Mouse (Mus musculus): ENCODE results near the gene Zfand2a. TPM values are rescaled to one million over a fixed set of nuclear protein-coding genes. Genes with fewer than 3 reads are reported as not detected.

Zfand2a gene
- total RNA-seq, 1 experiment = 17.4 TPM

DNA sequence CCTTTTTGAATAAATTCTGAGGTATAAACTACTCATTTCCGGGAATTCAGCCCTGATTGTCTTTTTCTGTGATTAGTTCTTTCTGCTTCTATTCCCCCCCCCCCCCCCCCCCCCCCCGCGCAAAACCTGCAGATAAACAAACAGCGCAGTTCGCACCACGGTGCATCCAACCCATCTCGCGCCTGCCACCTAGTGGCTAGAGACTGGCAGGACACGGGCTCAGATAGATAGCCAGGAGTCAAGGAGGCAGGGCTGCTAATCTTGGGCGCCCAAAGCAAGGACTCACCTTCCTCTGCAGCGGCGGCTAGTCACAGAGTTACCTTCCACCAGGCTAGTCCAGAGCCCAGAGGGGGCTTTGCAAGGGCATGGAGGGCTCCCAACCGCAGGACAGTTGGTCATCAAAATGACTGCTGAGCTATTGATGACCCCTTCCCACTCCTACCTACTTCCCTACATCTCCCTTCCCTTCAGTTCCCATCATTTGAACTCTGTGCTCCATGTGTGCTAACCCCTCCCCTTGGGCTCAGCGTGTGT is 20.8 kb upstream of the Zfand2a start:
- no peak overlapping the region for H3K9ac ChIP-seq (ENCODE audit: insufficient read depth, low read depth, low read length, poor library complexity, severe bottlenecking)
- no peaks in the 10 kb centered on the region for H3K9me3 ChIP-seq (ENCODE audit: control insufficient read depth, insufficient read depth, low read depth, low read length)
- H3K4me1 ChIP-seq (ENCODE audit: control insufficient read depth in 2 of 2, insufficient read depth in 2 of 2, low read length in 2 of 2, poor library complexity in 1 of 2) = 0 out of 4 replicates have a peak, but pooled peaks cover 0 to 5% of the 10 kb centered on the region in 2 experiments
- no peaks in the 10 kb centered on the region for H3K36me3 ChIP-seq (ENCODE audit: control insufficient read depth, insufficient read depth, low read length, poor library complexity, severe bottlenecking)
- peak overlapping the region in 1 of 2 experiments; percentile 26; a peak in 1 of 4 replicates for H3K4me3 ChIP-seq (ENCODE audit: insufficient read depth in 1 of 2, low read depth in 1 of 2, low read length in 2 of 2, poor library complexity in 1 of 2, severe bottlenecking in 1 of 2)
- in situ Hi-C loops (cut with MboI; ENCODE audit: low sequenced_read_pairs in 2 of 2, unreplicated experiment in 2 of 2) = no loop called here
- H3K27ac ChIP-seq (ENCODE audit: insufficient read depth, low read depth, low read length, poor library complexity, severe bottlenecking) = no peak overlapping the region
- peak; percentile 79 for DNase-seq (ENCODE audit: low read depth, low spot score)
- TF ChIP-seq HCFC1 (IDR thresholded peaks at IDR 0.05; ENCODE audit: borderline replicate concordance, insufficient read depth, low read length) = no peak
- 0 out of 2 replicates have a peak, but pooled peaks have one; percentile 46 for TF ChIP-seq ZC3H11A (IDR thresholded peaks at IDR 0.05; ENCODE audit: borderline replicate concordance, low read depth, low read length)

- Histone ChIP-seq H3K4me1 (ENCODE audit: control insufficient read depth in 2 of 2, insufficient read depth in 2 of 2, low read length in 2 of 2, poor library complexity in 1 of 2) (0 out of 4 replicates have a peak, but pooled peaks cover 0 to 5% of the 10 kb centered on the region in 2 experiments), H3K4me3 (ENCODE audit: insufficient read depth in 1 of 2, low read depth in 1 of 2, low read length in 2 of 2, poor library complexity in 1 of 2, severe bottlenecking in 1 of 2) (no peak overlapping the region), H3K9ac (ENCODE audit: insufficient read depth, low read depth, low read length, poor library complexity, severe bottlenecking) (no peak overlapping the region), H3K9me3 (ENCODE audit: control insufficient read depth, insufficient read depth, low read depth, low read length) (no peaks in the 10 kb centered on the region), H3K36me3 (ENCODE audit: control insufficient read depth, insufficient read depth, low read length, poor library complexity, severe bottlenecking) (no peaks in the 10 kb centered on the region), H3K27ac (ENCODE audit: insufficient read depth, low read depth, low read length, poor library complexity, severe bottlenecking) (no peak overlapping the region)
- in situ Hi-C loops (cut with MboI; ENCODE audit: low sequenced_read_pairs in 2 of 2, unreplicated experiment in 2 of 2) = no loop called here
- TF ChIP-seq HCFC1 (IDR thresholded peaks at IDR 0.05; ENCODE audit: borderline replicate concordance, insufficient read depth, low read length) = no peak
- no peak for DNase-seq (ENCODE audit: low read depth, low spot score)
Measured at GRCm38 (mm10) chr5:139502281-139502680, 17.9 kb upstream of the Zfand2a start.

- in situ Hi-C loops (cut with MboI; ENCODE audit: low sequenced_read_pairs in 2 of 2, unreplicated experiment in 2 of 2) = no loop called here
- TF ChIP-seq ZNF384 (IDR thresholded peaks at IDR 0.05; ENCODE audit: low read depth, low read length) (no peak), MAFK (IDR thresholded peaks at IDR 0.05; ENCODE audit: insufficient read depth, low read depth, low read length) (no peak), HCFC1 (IDR thresholded peaks at IDR 0.05; ENCODE audit: borderline replicate concordance, insufficient read depth, low read length) (no peak), CHD2 (IDR thresholded peaks at IDR 0.05; ENCODE audit: low read depth, low read length) (no peak), ZC3H11A (IDR thresholded peaks at IDR 0.05; ENCODE audit: borderline replicate concordance, low read depth, low read length) (no peak)
Measured at GRCm38 (mm10) chr5:139498791-139499190, 14.4 kb upstream of the Zfand2a start.

GRCm38 (mm10) chr5:139496939-139497338 is 12.6 kb upstream of the Zfand2a start:
- no peak overlapping the region for H3K27ac ChIP-seq (ENCODE audit: insufficient read depth, low read depth, low read length, poor library complexity, severe bottlenecking)
- no peak overlapping the region for H3K9ac ChIP-seq (ENCODE audit: insufficient read depth, low read depth, low read length, poor library complexity, severe bottlenecking)
- no peaks in the 10 kb centered on the region; the same call in 1 of the 2 replicates for H3K36me3 ChIP-seq (ENCODE audit: control insufficient read depth, insufficient read depth, low read length, poor library complexity, severe bottlenecking)
- H3K4me1 ChIP-seq (ENCODE audit: control insufficient read depth in 2 of 2, insufficient read depth in 2 of 2, low read length in 2 of 2, poor library complexity in 1 of 2) = no peaks in the 10 kb centered on the region
- no peaks in the 10 kb centered on the region for H3K9me3 ChIP-seq (ENCODE audit: control insufficient read depth, insufficient read depth, low read depth, low read length)
- no peak for DNase-seq (ENCODE audit: low read depth, low spot score)
- no peak overlapping the region for H3K4me3 ChIP-seq (ENCODE audit: insufficient read depth in 1 of 2, low read depth in 1 of 2, low read length in 2 of 2, poor library complexity in 1 of 2, severe bottlenecking in 1 of 2)
- no peak for TF ChIP-seq HCFC1 (IDR thresholded peaks at IDR 0.05; ENCODE audit: borderline replicate concordance, insufficient read depth, low read length)
- TF ChIP-seq ZC3H11A (IDR thresholded peaks at IDR 0.05; ENCODE audit: borderline replicate concordance, low read depth, low read length) = no peak
- TF ChIP-seq MAFK (IDR thresholded peaks at IDR 0.05; ENCODE audit: insufficient read depth, low read depth, low read length) = no peak
- no peak for TF ChIP-seq CHD2 (IDR thresholded peaks at IDR 0.05; ENCODE audit: low read depth, low read length)
- TF ChIP-seq ZNF384 (IDR thresholded peaks at IDR 0.05; ENCODE audit: low read depth, low read length) = no peak
- in situ Hi-C loops (cut with MboI; ENCODE audit: low sequenced_read_pairs in 2 of 2, unreplicated experiment in 2 of 2) = no loop called here

More at GRCm38 (mm10) chr5:139498791-139499190, 14.4 kb upstream of the Zfand2a start:
- DNase-seq (ENCODE audit: low read depth, low spot score) = no peak
- no peaks in the 10 kb centered on the region for H3K4me1 ChIP-seq (ENCODE audit: control insufficient read depth in 2 of 2, insufficient read depth in 2 of 2, low read length in 2 of 2, poor library complexity in 1 of 2)
- no peak overlapping the region for H3K4me3 ChIP-seq (ENCODE audit: insufficient read depth in 1 of 2, low read depth in 1 of 2, low read length in 2 of 2, poor library complexity in 1 of 2, severe bottlenecking in 1 of 2)
- no peak overlapping the region for H3K9ac ChIP-seq (ENCODE audit: insufficient read depth, low read depth, low read length, poor library complexity, severe bottlenecking)
- H3K36me3 ChIP-seq (ENCODE audit: control insufficient read depth, insufficient read depth, low read length, poor library complexity, severe bottlenecking) = no peaks in the 10 kb centered on the region; the same call in 1 of the 2 replicates
- no peaks in the 10 kb centered on the region for H3K9me3 ChIP-seq (ENCODE audit: control insufficient read depth, insufficient read depth, low read depth, low read length)
- no peak overlapping the region for H3K27ac ChIP-seq (ENCODE audit: insufficient read depth, low read depth, low read length, poor library complexity, severe bottlenecking)
